Mouse (Mus musculus) layer of hippocampus, adult 8-10 months (tissue): Measurements from ENCODE around the gene Jmjd6. TPM values are rescaled to one million over a fixed set of nuclear protein-coding genes. Genes with fewer than 3 reads are reported as not detected.
"Not testable (repeated sequence)": the region's sequence is repeated elsewhere in the genome, so short reads cannot be mapped to it uniquely, and the experiment has no call there.

Experiments used
- DNase-seq, 2 experiments: peaks; one replicate each; pipeline ENCODE4 v3.0.0; 2022; ENCODE audit warnings: low spot score in 2 of 2
- total RNA-seq, 4 experiments: library from RNA; stranded (reverse); gene quantifications; 2 replicates each; pipeline ENCODE4 v1.2.4; 2022

Gene Jmjd6
- total RNA-seq, 4 experiments from 2014 or later, result 29.1 to 36.5 (median 32.4) TPM

DNA sequence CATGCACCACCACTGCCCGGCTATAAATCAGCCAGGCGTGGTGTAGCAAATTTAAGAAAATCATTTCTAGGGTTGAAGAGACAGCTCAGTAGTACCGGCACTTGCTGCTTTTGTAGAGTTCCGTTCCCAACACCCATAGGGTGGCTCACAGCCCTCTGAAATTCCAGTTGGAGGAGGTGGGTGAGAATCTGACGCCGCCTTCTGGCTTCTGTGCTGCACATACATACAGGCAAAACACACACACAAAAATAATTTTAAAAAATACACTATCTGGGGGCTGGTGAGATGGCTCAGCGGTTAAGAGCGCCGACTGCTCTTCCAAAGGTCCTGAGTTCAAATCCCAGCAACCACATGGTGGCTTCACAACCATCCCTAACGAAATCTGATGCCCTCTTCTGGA is 19.4 kb downstream of the Jmjd6 start:
- DNase-seq, result not testable (repeated sequence)

- DNase-seq, result no peak
Measured at GRCm38 (mm10) chr11:116823255-116823654, 20.0 kb downstream of the Jmjd6 start.

DNA sequence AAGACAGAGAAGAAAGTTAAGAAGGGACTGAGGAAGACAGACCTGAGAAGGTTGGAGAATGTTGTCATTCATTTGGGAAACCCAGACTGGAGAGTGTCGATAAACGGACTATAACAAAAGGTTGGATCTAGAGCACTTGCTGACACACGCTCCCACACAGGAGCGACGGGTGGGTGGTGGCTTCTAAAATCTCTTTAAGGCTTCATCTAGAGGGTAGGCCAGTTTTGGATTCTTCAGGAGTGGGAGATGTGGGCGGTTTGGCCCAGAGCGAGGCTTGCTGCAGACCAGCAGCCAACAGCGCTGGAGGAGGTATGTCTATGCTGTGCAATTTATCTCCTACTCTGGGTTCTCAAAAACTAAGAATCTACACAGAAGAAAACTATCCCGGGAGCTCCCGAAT is 20.6 kb downstream of the Jmjd6 start:
- DNase-seq, result no peak

DNA sequence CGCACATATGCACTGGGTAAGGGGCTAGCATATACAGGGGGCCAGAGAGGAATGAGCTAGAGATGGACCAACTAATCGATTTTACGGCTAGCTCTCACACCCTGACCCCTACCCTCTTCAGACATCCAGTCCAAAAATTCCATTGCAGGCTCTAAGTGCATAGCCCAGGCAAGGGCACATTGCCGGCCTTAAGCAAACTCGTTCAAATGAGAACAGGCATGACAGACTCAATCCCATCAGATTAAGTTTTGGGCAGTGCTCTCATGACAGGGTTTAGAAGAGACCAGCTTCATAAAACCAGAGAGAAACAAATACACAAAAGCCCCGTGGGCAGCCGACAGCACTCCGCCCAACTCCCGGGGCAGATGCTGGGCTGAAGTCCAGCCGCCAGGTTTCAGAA is 21.0 kb downstream of the Jmjd6 start:
- no peak for DNase-seq

DNA sequence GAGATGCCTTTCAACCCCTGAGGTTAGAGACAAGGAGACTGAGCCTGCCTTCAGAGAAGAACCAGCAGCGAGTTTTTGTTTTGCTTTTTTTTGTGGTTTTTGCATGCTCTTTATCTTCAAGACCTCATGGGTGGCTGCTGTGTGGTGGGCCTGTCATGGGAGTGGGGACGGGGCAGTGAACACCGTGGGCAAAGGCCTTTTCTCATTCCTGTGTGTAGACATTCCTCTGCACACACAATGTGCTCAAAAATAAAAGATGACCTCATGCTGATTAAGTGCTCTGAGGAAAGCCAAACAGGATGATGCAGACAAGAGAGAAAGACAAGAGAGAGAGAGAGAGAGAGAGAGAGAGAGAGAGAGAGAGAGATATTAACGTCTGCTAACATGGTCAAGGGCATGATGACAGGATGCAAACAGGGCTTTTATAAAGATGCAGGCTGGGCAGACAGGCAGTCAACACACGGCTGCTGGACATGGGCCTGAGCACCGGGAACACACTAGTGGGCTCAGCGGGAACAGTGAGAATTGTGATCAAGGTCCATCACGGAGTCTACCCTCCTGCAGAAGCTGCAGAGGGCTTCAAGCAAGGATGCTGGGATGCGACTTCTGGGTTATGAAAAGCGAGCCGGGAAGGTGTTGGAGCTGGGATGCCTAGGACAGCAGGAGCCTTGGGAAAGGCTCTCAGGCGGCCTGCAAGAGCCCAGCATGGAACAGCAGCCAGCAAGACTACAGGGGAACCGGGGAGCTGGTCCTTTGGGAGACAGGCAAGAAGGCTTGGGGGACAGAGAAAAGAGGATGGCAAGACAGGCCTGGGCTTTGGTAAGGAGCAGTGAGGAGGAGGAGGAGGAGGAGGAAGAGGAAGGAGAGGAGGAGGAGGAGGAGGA is 21.9 kb downstream of the Jmjd6 start:
- no peak for DNase-seq

- DNase-seq, result no peak
Measured at GRCm38 (mm10) chr11:116819932-116820593, 23.2 kb downstream of the Jmjd6 start.

DNA sequence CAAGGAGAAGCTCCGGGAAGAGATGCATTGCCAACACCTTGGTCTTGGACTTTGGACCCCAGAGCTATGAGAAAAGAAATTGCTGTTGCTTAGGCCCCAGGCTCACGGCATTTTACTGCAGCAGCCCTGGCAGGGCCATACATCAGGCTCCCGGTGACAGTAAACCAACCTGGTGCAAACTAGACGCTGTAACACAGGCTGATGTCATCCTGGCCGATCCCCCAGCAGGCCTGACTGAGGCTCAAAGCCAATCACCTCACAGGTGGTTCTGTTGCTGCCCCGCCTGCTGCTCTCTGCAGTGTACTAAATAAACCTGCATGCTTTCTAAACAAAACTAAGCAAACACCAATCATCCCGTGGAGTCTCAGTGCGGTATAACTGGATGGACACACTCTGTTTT is 24.5 kb downstream of the Jmjd6 start:
- DNase-seq, result no peak

DNA sequence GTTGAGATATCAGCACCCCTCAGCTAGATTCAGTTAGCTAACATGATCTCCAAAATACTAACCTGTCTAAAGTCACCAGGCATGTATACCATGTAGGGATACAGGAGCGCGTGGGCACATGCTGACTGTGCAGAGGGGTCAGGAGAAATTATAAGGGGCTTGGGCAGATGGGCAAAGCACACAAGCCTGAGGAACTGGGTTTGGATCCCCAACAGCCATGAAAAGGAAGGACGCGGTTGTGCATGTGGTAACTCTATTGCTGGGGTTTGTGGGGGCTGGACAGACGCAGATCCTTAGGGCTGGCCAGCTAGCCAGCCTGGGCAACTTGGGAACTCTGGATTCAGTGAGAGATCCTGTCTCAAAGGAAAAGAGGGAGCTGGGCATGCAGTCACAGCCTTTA is 25.7 kb downstream of the Jmjd6 start:
- DNase-seq, result no peak

DNA sequence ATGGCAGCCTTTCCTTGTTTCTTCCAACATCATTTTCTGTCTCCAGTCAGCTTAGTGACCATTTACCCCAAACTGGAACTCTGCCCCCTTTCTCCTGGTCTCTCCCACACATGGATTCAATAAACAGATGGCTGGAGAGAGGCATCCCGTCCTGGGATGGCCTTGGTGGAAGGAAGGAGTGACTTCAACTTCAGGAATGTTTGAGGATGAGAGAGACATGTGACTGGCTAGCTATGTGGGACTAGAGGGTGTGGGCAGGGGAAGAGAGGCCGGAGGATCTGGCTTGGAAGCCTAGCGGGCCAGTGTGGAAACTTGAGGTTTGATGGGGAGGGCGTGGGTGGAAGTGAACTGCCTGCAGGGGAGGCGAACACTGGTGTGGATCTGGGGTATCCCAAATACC is 26.5 kb downstream of the Jmjd6 start:
- DNase-seq, result no peak

GRCm38 (mm10) chr11:116814884-116815415 is 28.3 kb downstream of the Jmjd6 start:
- DNase-seq, result no peak

DNA sequence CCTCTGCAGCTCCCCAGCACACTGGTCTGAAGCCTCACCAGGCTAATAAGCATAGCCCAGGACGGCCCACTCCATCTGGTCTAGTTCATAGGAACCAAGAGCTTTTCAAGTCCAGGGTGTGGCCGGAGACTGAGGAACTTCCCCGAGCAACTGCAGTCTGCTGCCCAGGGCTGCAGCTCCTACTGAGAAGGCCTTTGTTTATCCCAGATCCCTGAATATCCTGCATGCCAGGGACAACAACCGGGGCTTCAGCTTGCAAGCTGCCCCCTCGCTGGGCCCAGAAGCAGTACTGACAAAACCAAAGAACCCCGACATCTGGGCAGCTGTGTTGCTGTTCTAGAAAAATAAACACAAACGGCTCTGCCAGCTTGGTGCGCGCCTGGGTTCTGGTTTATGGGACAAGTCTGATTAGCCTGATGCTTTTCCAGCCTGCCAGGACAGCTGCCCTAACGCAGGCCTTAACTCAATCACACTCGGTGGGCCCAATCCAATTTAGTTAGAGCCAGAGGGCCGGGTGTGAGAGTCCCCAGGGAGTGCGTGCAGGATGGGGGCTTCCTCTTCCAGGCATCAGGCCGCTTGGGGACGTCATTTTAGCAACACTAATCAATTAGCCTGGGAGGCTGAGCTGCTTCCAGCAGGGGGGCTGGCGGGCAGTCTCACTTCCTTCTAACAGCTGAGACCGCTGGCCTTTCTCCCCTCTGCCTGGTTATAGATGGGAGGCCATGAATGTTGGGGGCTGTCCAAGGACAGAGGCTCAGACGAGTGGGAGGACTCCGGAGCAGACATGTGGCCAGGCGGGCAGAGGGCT is 29.0 kb downstream of the Jmjd6 start:
- DNase-seq, result no peak

DNA sequence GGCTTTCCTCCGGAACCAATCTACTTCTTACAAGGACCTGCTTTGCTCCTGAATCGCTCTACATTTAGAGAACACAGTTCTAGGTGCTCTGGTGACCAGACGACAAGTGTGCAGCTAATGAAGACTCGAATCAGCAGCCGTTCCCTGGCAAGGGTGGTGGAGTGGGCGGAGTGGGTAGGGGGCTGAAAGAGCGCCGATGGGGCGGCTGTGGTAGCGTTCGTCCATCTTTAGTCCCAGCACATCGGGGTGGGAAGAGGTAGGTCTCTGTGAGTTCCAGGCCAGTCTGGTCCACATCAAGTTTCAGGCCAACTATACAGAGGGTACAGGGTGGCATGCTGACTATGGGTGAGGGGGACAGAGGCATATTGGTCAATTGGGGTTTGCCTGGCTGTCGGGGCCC is 29.6 kb downstream of the Jmjd6 start:
- DNase-seq, result no peak

- no peak for DNase-seq
Measured at GRCm38 (mm10) chr11:116812793-116813529, 30.3 kb downstream of the Jmjd6 start.

GRCm38 (mm10) chr11:116810983-116811901 is 32.0 kb downstream of the Jmjd6 start:
- peak; percentile 73 to 77 for DNase-seq

DNA sequence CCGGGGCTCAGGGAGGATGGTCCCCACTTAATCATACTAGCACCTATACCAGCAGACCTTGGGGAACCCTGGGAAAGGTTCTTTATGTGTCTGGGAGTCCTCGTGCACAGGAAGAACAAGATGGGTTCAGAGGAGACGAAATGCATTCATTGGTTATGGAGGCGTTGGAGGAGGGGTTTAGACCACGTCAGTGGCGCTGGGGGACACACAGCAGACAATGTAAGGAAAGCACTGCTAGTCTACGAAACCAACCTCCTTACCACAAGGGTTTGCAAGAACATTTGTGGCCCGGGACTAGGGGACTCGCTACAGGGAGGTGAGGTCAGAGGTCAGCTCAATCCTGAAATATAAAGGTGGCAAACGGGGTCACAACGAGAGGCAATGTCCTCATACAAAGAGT is 32.7 kb downstream of the Jmjd6 start:
- DNase-seq, result no peak

GRCm38 (mm10) chr11:116809520-116809919 is 33.7 kb downstream of the Jmjd6 start:
- DNase-seq, result no peak

DNA sequence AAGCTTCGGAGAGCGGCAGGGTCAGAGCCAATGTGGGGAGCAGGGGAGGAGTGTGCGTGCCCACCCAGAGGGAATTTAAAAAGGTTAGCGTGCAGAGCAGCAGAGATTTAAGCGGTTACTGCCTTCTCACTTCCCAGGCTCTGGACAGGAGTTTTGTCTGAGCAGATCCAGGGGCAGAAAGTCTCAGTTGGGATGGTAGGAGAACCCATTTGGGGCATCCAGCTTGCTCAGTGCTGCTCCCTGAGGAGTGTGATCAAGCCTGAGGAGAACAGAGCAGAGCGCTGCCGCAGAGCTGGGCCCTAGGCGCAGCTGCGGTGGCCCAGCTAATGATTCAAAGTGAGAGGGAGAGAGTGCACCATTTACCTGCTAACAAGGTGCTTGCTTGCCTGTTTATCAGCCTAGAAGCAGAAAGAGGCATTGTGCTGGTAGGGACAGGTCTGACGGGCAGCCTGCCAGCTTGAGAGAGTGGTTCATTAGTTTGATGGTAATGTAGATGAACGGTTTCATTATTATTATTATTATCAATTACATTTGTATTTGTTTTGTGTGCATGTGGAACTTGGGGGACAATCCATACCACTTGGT is 34.3 kb downstream of the Jmjd6 start:
- no peak for DNase-seq

DNA sequence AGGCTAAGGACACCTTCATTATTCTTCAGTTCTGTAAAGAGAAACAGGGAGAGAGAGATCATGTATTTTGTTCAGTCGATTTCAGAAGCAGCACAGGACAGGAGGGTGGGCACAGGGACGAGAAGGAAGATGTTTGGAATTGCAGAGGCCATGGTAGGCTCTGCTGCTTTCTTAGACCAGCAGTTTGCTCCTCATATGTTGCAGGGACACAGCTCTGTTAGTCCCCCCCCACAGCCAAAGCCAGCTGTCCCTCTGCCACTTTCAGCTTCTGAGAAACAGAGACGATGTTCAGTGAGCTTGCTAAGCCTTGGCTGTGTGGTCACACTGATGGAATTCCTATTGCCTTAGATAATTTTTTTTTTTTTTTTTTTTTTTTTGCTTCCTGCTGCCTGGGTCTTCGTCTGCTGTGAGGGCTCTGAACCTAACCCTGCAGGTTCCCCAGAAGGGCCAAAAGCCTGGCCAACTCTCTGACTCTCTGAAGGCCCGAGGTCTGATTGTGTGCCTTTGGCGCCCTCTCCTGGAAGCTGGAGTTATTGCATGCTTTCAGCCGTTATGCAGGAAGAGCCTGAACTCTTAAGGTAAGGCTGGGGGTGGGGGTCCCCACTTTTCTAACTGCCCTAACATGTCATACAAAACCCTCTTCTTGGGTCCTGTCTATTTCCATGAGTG is 35.2 kb downstream of the Jmjd6 start:
- DNase-seq, result peak; percentile 76 to 89

GRCm38 (mm10) chr11:116807526-116807925 is 35.7 kb downstream of the Jmjd6 start:
- DNase-seq, result no peak
